Mouse (Mus musculus) neural tube, embryonic 12.5 days (tissue): ENCODE measurements around the gene Gm36210. TPM values are rescaled to one million over a fixed set of nuclear protein-coding genes. Genes with fewer than 3 reads are reported as not detected.

Experiments
- ATAC-seq: fragments of 200-750 bp; cut with Nextera tagmentation; 2 replicates; pipeline ENCODE4 v1.8.0; 2017; ENCODE audit warnings: low read depth, mild to moderate bottlenecking, moderate TSS enrichment, moderate library complexity; ENCODE audit not compliant: low FRiP score
- H3K27ac ChIP-seq: fragments of 300-500 bp; sonication (generic); 2 replicates; pipeline ENCODE4 v1.5.1; 2016
- H3K27me3 ChIP-seq: fragments of 300-500 bp; sonication (generic); replicated peaks from 2 replicates; pipeline ENCODE4 v1.6.1; 2016; ENCODE audit warnings: mild to moderate bottlenecking
- H3K36me3 ChIP-seq: fragments of 300-500 bp; sonication (generic); 2 replicates; pipeline ENCODE4 v1.6.1; 2016; ENCODE audit warnings: mild to moderate bottlenecking
- H3K4me1 ChIP-seq: fragments of 300-500 bp; sonication (generic); 2 replicates; pipeline ENCODE4 v1.6.1; 2016
- H3K4me2 ChIP-seq: fragments of 300-500 bp; sonication (generic); replicated peaks from 2 replicates; pipeline ENCODE4 v1.6.1; 2016; ENCODE audit warnings: mild to moderate bottlenecking
- H3K4me3 ChIP-seq: fragments of 300-500 bp; sonication (generic); 2 replicates; pipeline ENCODE4 v1.5.1; 2016
- H3K9ac ChIP-seq: fragments of 300-500 bp; sonication (generic); 2 replicates; pipeline ENCODE4 v1.6.1; 2016; ENCODE audit warnings: mild to moderate bottlenecking
- H3K9me3 ChIP-seq: fragments of 300-500 bp; sonication (generic); 2 replicates; pipeline ENCODE4 v1.6.1; 2016; ENCODE audit warnings: mild to moderate bottlenecking
- WGBS: fragments of 180-500 bp; shearing (Covaris S2); methylation state at CpG from one replicate; pipeline ENCODE4 v1.1.7; 2016; 5-methylcytosine and 5-hydroxymethylcytosine counted together
- polyA plus RNA-seq: library from polyadenylated mRNA; unstranded; fragments of >200 nt; fragmentation: Nextera tagmentation; extraction: Ambion mirVana; gene quantifications from 2 replicates; pipeline ENCODE4 v1.2.1, GENCODE M21; 2016

Gm36210 gene
- polyA plus RNA-seq, 1 experiment from 2014 or later, result 0.29 TPM

GRCm38 (mm10) chr7:4921824-4922482, 15.6 kb upstream of the Gm36210 start, which contains the start of gene Nat14:
Nat14 (plus strand) TSS chr7:4922028.
- H3K9me3 ChIP-seq, result no peaks in the 10 kb centered on the region
- H3K4me3 ChIP-seq, result peak within 1 kb of the TSS; percentile 38
- WGBS, result 37% methylated on average over 8 of the region's 8 CpGs
- H3K27me3 ChIP-seq, result no peaks in the 10 kb centered on the region
- H3K4me1 ChIP-seq, result peaks cover 67% of the 10 kb centered on the region
- H3K27ac ChIP-seq, result peak within 1 kb of the TSS; percentile 95
- H3K4me2 ChIP-seq, result peak within 1 kb of the TSS; percentile 83
- H3K9ac ChIP-seq, result peak within 1 kb of the TSS; percentile 56
- no peak for ATAC-seq
- H3K36me3 ChIP-seq, result peaks cover 39% of the 10 kb centered on the region

GRCm38 (mm10) chr7:4920976-4921823, 14.9 kb upstream of the Gm36210 start:
- 70% methylated on average over 23 of the region's 23 CpGs for WGBS
- Histone ChIP-seq H3K4me2 (peak overlapping the region; percentile 83), H3K9ac (peak overlapping the region; percentile 17), H3K4me1 (peaks cover 67% of the 10 kb centered on the region), H3K36me3 (peaks cover 39% of the 10 kb centered on the region), H3K4me3 (0 out of 2 replicates have a peak overlapping the region, but pooled peaks have one; percentile 1), H3K27me3 (no peaks in the 10 kb centered on the region), H3K9me3 (no peaks in the 10 kb centered on the region), H3K27ac (peak overlapping the region; percentile 95; the same call in 1 of the 2 replicates)
- no peak for ATAC-seq

GRCm38 (mm10) chr7:4920496-4920895, 14.2 kb upstream of the Gm36210 start:
- Histone ChIP-seq H3K27me3 (no peaks in the 10 kb centered on the region), H3K9ac (peak overlapping the region; percentile 17; the same call in 1 of the 2 replicates), H3K4me1 (peaks cover 63% of the 10 kb centered on the region), H3K36me3 (peaks cover 39% of the 10 kb centered on the region), H3K9me3 (no peaks in the 10 kb centered on the region), H3K4me3 (no peak overlapping the region), H3K27ac (no peak overlapping the region), H3K4me2 (no peak overlapping the region)
- 91% methylated on average over 19 of the region's 19 CpGs for WGBS
- ATAC-seq, result no peak

- Histone ChIP-seq H3K9me3 (no peaks in the 10 kb centered on the region), H3K9ac (peak overlapping the region; percentile 17; the same call in 1 of the 2 replicates), H3K4me1 (peaks cover 58% of the 10 kb centered on the region), H3K4me2 (no peak overlapping the region), H3K4me3 (no peak overlapping the region), H3K27ac (no peak overlapping the region), H3K36me3 (peaks cover 39% of the 10 kb centered on the region), H3K27me3 (no peaks in the 10 kb centered on the region)
- ATAC-seq, result no peak
- 85% methylated on average over 21 of the region's 21 CpGs for WGBS
These were observed 13.7 kb upstream of the Gm36210 start for GRCm38 (mm10) chr7:4919971-4920370.

GRCm38 (mm10) chr7:4919096-4919495, 12.8 kb upstream of the Gm36210 start:
- H3K4me2 ChIP-seq, result no peak overlapping the region
- H3K9me3 ChIP-seq, result no peaks in the 10 kb centered on the region
- H3K4me1 ChIP-seq, result peaks cover 49% of the 10 kb centered on the region
- no peak for ATAC-seq
- H3K36me3 ChIP-seq, result peaks cover 39% of the 10 kb centered on the region
- 86% methylated on average over 21 of the region's 21 CpGs for whole genome bisulfite sequencing
- H3K27me3 ChIP-seq, result no peaks in the 10 kb centered on the region
- H3K9ac ChIP-seq, result no peak overlapping the region
- H3K27ac ChIP-seq, result no peak overlapping the region
- H3K4me3 ChIP-seq, result no peak overlapping the region

GRCm38 (mm10) chr7:4918681-4919080, 12.4 kb upstream of the Gm36210 start:
- no peak overlapping the region for H3K4me2 ChIP-seq
- no peak overlapping the region for H3K27ac ChIP-seq
- no peaks in the 10 kb centered on the region for H3K27me3 ChIP-seq
- peaks cover 45% of the 10 kb centered on the region for H3K4me1 ChIP-seq
- H3K9me3 ChIP-seq, result no peaks in the 10 kb centered on the region
- ATAC-seq, result no peak
- H3K4me3 ChIP-seq, result no peak overlapping the region
- peaks cover 39% of the 10 kb centered on the region for H3K36me3 ChIP-seq
- 94% methylated on average over 15 of the region's 15 CpGs for WGBS
- H3K9ac ChIP-seq, result no peak overlapping the region

GRCm38 (mm10) chr7:4917494-4917893, 11.2 kb upstream of the Gm36210 start:
- no peak overlapping the region for H3K4me3 ChIP-seq

GRCm38 (mm10) chr7:4915669-4916416, 9.5 kb upstream of the Gm36210 start:
- H3K36me3 ChIP-seq, result peaks cover 34% of the 10 kb centered on the region
- H3K4me3 ChIP-seq, result peak overlapping the region; percentile 67
- peak overlapping the region; percentile 73 for H3K4me2 ChIP-seq
- H3K9me3 ChIP-seq, result no peaks in the 10 kb centered on the region
- WGBS, result 14% methylated on average over 14 of the region's 14 CpGs
- ATAC-seq, result peak; percentile 71
- H3K27ac ChIP-seq, result peak overlapping the region; percentile 95
- H3K27me3 ChIP-seq, result no peaks in the 10 kb centered on the region
- H3K4me1 ChIP-seq, result peaks cover 17% of the 10 kb centered on the region
- peak overlapping the region; percentile 81 for H3K9ac ChIP-seq

More at GRCm38 (mm10) chr7:4917494-4917893, 11.2 kb upstream of the Gm36210 start:
- WGBS, result 95% methylated on average over 2 of the region's 2 CpGs
- 0 out of 2 replicates have a peak overlapping the region, but pooled peaks have one; percentile 13 for H3K9ac ChIP-seq
- no peak overlapping the region for H3K27ac ChIP-seq
- ATAC-seq, result no peak
- H3K36me3 ChIP-seq, result peaks cover 39% of the 10 kb centered on the region
- peaks cover 33% of the 10 kb centered on the region for H3K4me1 ChIP-seq
- H3K27me3 ChIP-seq, result no peaks in the 10 kb centered on the region
- no peaks in the 10 kb centered on the region for H3K9me3 ChIP-seq
- 0 out of 2 replicates have a peak overlapping the region, but pooled peaks have one; percentile 1 for H3K4me2 ChIP-seq

- Histone ChIP-seq H3K9me3 (no peaks in the 10 kb centered on the region), H3K4me2 (peak within 1 kb of the TSS; percentile 73), H3K27me3 (no peaks in the 10 kb centered on the region), H3K9ac (peak within 1 kb of the TSS; percentile 81), H3K36me3 (peaks cover 27% of the 10 kb centered on the region), H3K4me3 (peak within 1 kb of the TSS; percentile 67), H3K27ac (peak within 1 kb of the TSS; percentile 95), H3K4me1 (peaks cover 13% of the 10 kb centered on the region)
- ATAC-seq, result peak; percentile 88
- under 1% methylated on average over 56 of the region's 56 CpGs for WGBS
These were observed 8.8 kb upstream of the Gm36210 start, which contains the start of gene Zfp628 for GRCm38 (mm10) chr7:4915007-4915665. Zfp628 (plus strand) TSS chr7:4915217.

- H3K4me3 ChIP-seq, result no peak overlapping the region
- H3K4me1 ChIP-seq, result peaks cover 13% of the 10 kb centered on the region
- ATAC-seq, result no peak
- H3K9ac ChIP-seq, result no peak overlapping the region
- H3K9me3 ChIP-seq, result no peaks in the 10 kb centered on the region
- no peaks in the 10 kb centered on the region for H3K36me3 ChIP-seq
- H3K4me2 ChIP-seq, result no peak overlapping the region
- 62% methylated on average over 5 of the region's 5 CpGs for WGBS
- H3K27ac ChIP-seq, result no peak overlapping the region
- H3K27me3 ChIP-seq, result no peaks in the 10 kb centered on the region
These were observed 5.9 kb upstream of the Gm36210 start for GRCm38 (mm10) chr7:4912248-4912647.

GRCm38 (mm10) chr7:4911561-4911960, 5.2 kb upstream of the Gm36210 start:
- WGBS, result 48% methylated on average over 9 of the region's 9 CpGs
- H3K9me3 ChIP-seq, result no peaks in the 10 kb centered on the region
- no peak for ATAC-seq
- H3K4me1 ChIP-seq, result peaks cover 6% of the 10 kb centered on the region; the same call in 1 of the 2 replicates
- no peak overlapping the region for H3K9ac ChIP-seq
- no peak overlapping the region for H3K4me2 ChIP-seq
- H3K4me3 ChIP-seq, result no peak overlapping the region
- H3K27ac ChIP-seq, result no peak overlapping the region
- no peaks in the 10 kb centered on the region for H3K27me3 ChIP-seq
- H3K36me3 ChIP-seq, result no peaks in the 10 kb centered on the region
